Mouse (Mus musculus) G1E (cell line): ENCODE data around the gene Slc22a13. TPM values are rescaled to one million over a fixed set of nuclear protein-coding genes. Genes with fewer than 3 reads are reported as not detected.

ENCODE experiments used
- ATAC-seq: 2 replicates; pipeline ENCODE4 v1.8.0; 2016; ENCODE audit warnings: mild to moderate bottlenecking; ENCODE audit not compliant: insufficient number of reproducible peaks, poor library complexity, low FRiP score, severe bottlenecking; ENCODE audit errors: extremely low read depth
- DNase-seq: peaks from one replicate; pipeline ENCODE4 v3.0.0; 2012; ENCODE audit warnings: low spot score
- H3K27me3 ChIP-seq: 2 replicates; pipeline ENCODE4 v1.6.1; 2012; ENCODE audit warnings: mild to moderate bottlenecking, low read length, inconsistent platforms; ENCODE audit not compliant: insufficient read depth
- H3K36me3 ChIP-seq: replicated peaks from 2 replicates; pipeline ENCODE3; 2012; ENCODE audit warnings: mild to moderate bottlenecking, inconsistent platforms
- H3K4me1 ChIP-seq: 2 replicates; pipeline ENCODE4 v1.6.1; 2012; ENCODE audit warnings: low read depth, low read length, inconsistent platforms, mixed read lengths; ENCODE audit not compliant: insufficient read depth
- H3K4me3 ChIP-seq: 2 replicates; pipeline ENCODE4 v1.5.1; 2012; ENCODE audit warnings: low read depth, mild to moderate bottlenecking, inconsistent platforms, low read length, moderate library complexity, mixed read lengths
- H3K9me3 ChIP-seq: replicated peaks from 2 replicates; pipeline ENCODE4 v1.6.1; 2012; ENCODE audit warnings: inconsistent platforms
- CTCF ChIP-seq: IDR thresholded peaks from 2 replicates; pipeline ENCODE4 v1.5.1; 2012; ENCODE audit warnings: low read depth, low read length, inconsistent platforms, mixed read lengths
- GATA1 ChIP-seq: IDR thresholded peaks from 2 replicates; pipeline ENCODE4 v1.6.1; 2012; ENCODE audit warnings: borderline replicate concordance, low read length, inconsistent platforms, mixed read lengths
- GATA2 ChIP-seq: IDR thresholded peaks from 2 replicates; pipeline ENCODE4 v1.6.1; 2012; ENCODE audit warnings: low read depth, low read length, inconsistent platforms, borderline replicate concordance
- POLR2AphosphoS5 ChIP-seq: IDR thresholded peaks from 2 replicates; pipeline ENCODE4 v1.6.1; 2012; ENCODE audit warnings: low read depth, low read length, inconsistent platforms; ENCODE audit not compliant: insufficient replicate concordance
- TAL1 ChIP-seq: conservative IDR thresholded peaks from 2 replicates; pipeline ENCODE4 v1.6.1; 2012; ENCODE audit warnings: low read depth, low read length, inconsistent platforms, mixed read lengths
- polyA plus RNA-seq: library from polyadenylated mRNA; stranded (reverse); fragments of >175 nt; gene quantifications from 2 replicates; pipeline ENCODE4 v1.2.3, GENCODE M21; 2012
- total RNA-seq, 2 experiments: library from RNA; stranded (forward) in 1 of 2; stranded (reverse) in 1 of 2; fragments of 200-1000 nt in 1 of 2; fragments of >200 nt in 1 of 2; fragmentation: Nextera tagmentation in 1 of 2; gene quantifications; 2 replicates each; pipeline ENCODE4 v1.2.3; 2014 to 2017

The Slc22a13 gene
- total and polyA plus RNA-seq, 3 experiments = not detected

- ATAC-seq (no peak), DNase-seq (no peak)
- Histone ChIP-seq H3K27me3 (no peaks in the 10 kb centered on the region), H3K36me3 (no peaks in the 10 kb centered on the region), H3K9me3 (peaks cover 34% of the 10 kb centered on the region), H3K4me1 (no peaks in the 10 kb centered on the region), H3K4me3 (no peak overlapping the region)
- TF ChIP-seq TAL1 = no peak
- TF ChIP-seq GATA1 = no peak
- TF ChIP-seq CTCF = no peak
- no peak for TF ChIP-seq GATA2
- no peak for TF ChIP-seq POLR2AphosphoS5
Measured at GRCm38 (mm10) chr9:119205756-119206155, 3.1 kb downstream of the Slc22a13 start.

- H3K27me3 ChIP-seq = no peaks in the 10 kb centered on the region
- no peaks in the 10 kb centered on the region for H3K4me1 ChIP-seq
- H3K4me3 ChIP-seq = no peak overlapping the region
- H3K9me3 ChIP-seq = peaks cover 49% of the 10 kb centered on the region
- no peak for ATAC-seq
- TF ChIP-seq POLR2AphosphoS5 (no peak), GATA2 (no peak), GATA1 (no peak), CTCF (no peak), TAL1 (no peak)
- DNase-seq = no peak
- no peaks in the 10 kb centered on the region for H3K36me3 ChIP-seq
Measured at GRCm38 (mm10) chr9:119203617-119204016, 5.3 kb downstream of the Slc22a13 start.

GRCm38 (mm10) chr9:119201653-119202052, 7.2 kb downstream of the Slc22a13 start:
- no peaks in the 10 kb centered on the region for H3K27me3 ChIP-seq

GRCm38 (mm10) chr9:119199151-119199861, 9.6 kb downstream of the Slc22a13 start:
- Histone ChIP-seq H3K27me3 (no peaks in the 10 kb centered on the region), H3K4me3 (no peak overlapping the region), H3K9me3 (peaks cover 46% of the 10 kb centered on the region), H3K36me3 (no peaks in the 10 kb centered on the region), H3K4me1 (no peaks in the 10 kb centered on the region)
- DNase-seq (no peak), ATAC-seq (no peak)
- TF ChIP-seq GATA1 (no peak), POLR2AphosphoS5 (no peak), CTCF (no peak), GATA2 (no peak), TAL1 (no peak)

More at GRCm38 (mm10) chr9:119201653-119202052, 7.2 kb downstream of the Slc22a13 start:
- TF ChIP-seq GATA2 (no peak), POLR2AphosphoS5 (no peak), GATA1 (no peak), CTCF (no peak), TAL1 (no peak)
- Histone ChIP-seq H3K36me3 (no peaks in the 10 kb centered on the region), H3K4me1 (no peaks in the 10 kb centered on the region), H3K4me3 (no peak overlapping the region), H3K9me3 (peaks cover 57% of the 10 kb centered on the region)
- DNase-seq (no peak), ATAC-seq (no peak)

- H3K27me3 ChIP-seq = no peaks in the 10 kb centered on the region
- H3K4me1 ChIP-seq = no peaks in the 10 kb centered on the region
- no peaks in the 10 kb centered on the region for H3K36me3 ChIP-seq
- DNase-seq (no peak), ATAC-seq (no peak)
- H3K4me3 ChIP-seq = no peak overlapping the region
- TF ChIP-seq GATA1 (no peak), POLR2AphosphoS5 (no peak), TAL1 (no peak), GATA2 (no peak), CTCF (no peak)
- H3K9me3 ChIP-seq = peaks cover 38% of the 10 kb centered on the region
Measured at GRCm38 (mm10) chr9:119192202-119192990, 16.5 kb downstream of the Slc22a13 start.

GRCm38 (mm10) chr9:119181241-119181728, 27.6 kb downstream of the Slc22a13 start:
- H3K9me3 ChIP-seq = peaks cover 46% of the 10 kb centered on the region
- H3K4me1 ChIP-seq = no peaks in the 10 kb centered on the region
- ATAC-seq (no peak), DNase-seq (no peak)
- H3K27me3 ChIP-seq = no peaks in the 10 kb centered on the region
- TF ChIP-seq GATA2 (no peak), POLR2AphosphoS5 (no peak), GATA1 (no peak), CTCF (no peak), TAL1 (no peak)
- no peak overlapping the region for H3K4me3 ChIP-seq
- no peaks in the 10 kb centered on the region for H3K36me3 ChIP-seq
